Mouse (Mus musculus) layer of hippocampus, postnatal 36 days (tissue): ENCODE measurements around the gene Agbl5. TPM values are rescaled to one million over a fixed set of nuclear protein-coding genes. Genes with fewer than 3 reads are reported as not detected.
"Not testable (repeated sequence)": the region's sequence is repeated elsewhere in the genome, so short reads cannot be mapped to it uniquely, and the experiment has no call there.

ENCODE experiments used
- DNase-seq, 2 experiments: peaks; one replicate each; pipeline ENCODE4 v3.0.0; 2022
- total RNA-seq, 2 experiments: library from RNA; stranded (reverse); gene quantifications; 2 replicates each; pipeline ENCODE4 v1.2.3; 2021

Agbl5 gene
- 10 to 100 TPM; 12.8 to 17.3 TPM for total RNA-seq

- peak; percentile 92 for DNase-seq
Observed at GRCm38 (mm10) chr5:30888337-30889087, at the start of gene Agbl5. Agbl5 (plus strand) TSS chr5:30888694.

DNA sequence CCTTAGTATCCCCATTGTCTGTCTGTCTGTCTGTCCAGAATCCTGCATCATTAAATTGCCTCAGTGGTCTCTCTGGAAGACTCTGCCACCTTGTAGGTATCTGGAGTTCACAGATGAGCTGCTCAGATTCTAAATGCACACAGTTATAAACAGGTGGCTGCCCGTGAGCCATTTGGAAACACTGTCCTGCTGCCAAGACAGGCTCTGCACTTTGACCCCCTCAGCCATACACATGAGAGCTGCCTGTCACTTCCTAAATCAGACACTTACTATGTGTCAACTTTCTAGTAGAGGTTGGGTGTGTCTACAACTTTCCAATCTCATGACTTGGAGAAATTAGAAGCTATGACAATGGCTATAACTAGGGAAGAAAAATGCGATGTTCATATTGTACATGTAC lies 48.8 kb upstream of the Agbl5 start:
- no peak for DNase-seq

- no peak for DNase-seq
Observed at GRCm38 (mm10) chr5:30841896-30842295, 46.6 kb upstream of the Agbl5 start.

DNA sequence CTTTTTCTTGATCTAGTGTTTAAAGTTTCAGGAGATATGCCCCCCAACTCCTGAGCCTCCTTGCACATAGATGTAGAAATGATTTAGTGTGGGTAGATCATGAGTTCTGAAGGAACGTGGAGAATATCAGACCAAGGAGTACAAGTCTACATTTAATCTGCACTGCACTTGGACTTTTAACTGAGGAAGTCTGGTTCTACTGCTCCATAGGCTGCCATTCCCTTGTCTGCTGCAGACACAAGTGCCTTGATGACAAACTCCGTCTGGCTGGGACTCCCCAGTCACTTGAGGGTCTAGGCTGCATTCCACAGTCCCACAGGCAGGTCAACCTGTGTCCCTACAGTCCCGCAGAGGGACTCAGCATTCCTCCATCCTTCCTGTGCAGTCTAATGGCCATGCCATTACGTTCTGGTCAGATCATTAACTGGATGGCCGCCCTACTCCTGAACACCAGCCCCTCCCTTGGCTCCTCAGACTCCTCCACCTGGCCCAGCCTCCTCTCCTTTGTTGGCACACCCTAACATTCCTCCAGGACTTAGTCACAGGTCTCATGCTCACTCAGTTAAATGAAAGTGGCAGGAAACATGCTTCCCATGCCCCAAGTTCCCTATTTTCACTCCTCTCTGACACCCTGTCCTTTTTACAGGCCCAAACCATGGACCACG lies 38.5 kb upstream of the Agbl5 start:
- DNase-seq: no peak

GRCm38 (mm10) chr5:30850556-30850925 lies 38.0 kb upstream of the Agbl5 start:
- no peak for DNase-seq

DNA sequence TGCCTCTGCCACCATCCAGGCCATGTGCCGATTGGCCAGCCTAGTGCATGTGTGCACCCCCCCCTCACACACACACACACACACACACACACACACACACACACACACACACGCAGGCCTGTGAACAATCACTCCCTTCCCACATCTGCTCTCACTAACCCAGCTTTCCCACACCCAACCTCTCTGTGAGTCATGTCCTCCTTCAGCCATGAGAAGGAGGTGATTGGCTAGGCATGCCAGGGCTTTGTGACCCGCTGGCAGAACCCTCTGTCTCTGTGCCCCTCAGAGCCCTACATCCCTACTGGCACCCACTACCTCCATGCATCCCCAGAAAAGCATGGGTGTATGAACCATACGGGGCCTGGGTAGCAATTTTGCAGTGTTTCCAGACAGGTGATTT lies 35.0 kb upstream of the Agbl5 start:
- no peak for DNase-seq

- no peak for DNase-seq
Observed at GRCm38 (mm10) chr5:30855674-30856073, 32.8 kb upstream of the Agbl5 start.

GRCm38 (mm10) chr5:30856124-30856523 lies 32.4 kb upstream of the Agbl5 start:
- DNase-seq: no peak

- DNase-seq: no peak
Observed at GRCm38 (mm10) chr5:30863852-30864251, 24.6 kb upstream of the Agbl5 start.

DNA sequence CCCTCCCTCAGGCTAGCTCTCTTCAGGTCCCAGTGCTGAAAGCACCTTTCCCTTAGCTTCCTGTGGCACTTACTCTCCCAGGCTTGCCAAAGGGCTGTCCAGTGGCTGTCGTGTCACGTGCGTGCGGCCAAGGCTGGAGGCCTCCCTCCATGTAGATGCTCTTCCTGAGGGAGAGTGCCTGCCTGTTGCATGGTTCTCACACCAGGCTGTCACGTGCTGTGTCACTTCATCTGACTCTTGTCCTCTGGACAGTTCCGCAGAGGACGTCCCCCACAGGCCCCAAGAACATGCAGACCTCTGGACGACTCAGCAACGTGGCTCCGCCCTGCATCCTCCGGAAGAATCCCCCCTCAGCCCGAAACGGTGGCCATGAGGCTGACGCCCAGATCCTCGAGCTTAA lies 24.2 kb upstream of the Agbl5 start:
- DNase-seq: no peak

DNA sequence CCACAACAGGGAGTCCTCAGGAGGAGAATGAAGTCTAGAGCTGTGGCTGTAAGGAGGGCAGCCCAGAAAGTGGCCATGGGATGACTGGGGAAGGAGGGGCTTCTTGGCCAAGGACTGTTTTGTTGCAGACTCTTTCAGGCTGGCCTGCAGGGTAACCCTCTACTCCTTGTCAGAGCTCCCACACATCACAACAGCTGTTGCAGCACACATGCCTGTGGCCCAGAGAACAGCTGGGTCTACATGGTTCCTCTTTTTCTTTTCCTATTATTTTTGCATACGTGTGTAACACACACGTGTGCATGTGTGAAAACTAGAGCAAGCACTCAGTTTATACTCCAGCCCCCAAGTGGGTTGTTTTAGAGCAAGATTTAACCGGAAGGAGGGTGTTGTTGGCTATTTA lies 21.6 kb upstream of the Agbl5 start:
- DNase-seq: no peak

DNA sequence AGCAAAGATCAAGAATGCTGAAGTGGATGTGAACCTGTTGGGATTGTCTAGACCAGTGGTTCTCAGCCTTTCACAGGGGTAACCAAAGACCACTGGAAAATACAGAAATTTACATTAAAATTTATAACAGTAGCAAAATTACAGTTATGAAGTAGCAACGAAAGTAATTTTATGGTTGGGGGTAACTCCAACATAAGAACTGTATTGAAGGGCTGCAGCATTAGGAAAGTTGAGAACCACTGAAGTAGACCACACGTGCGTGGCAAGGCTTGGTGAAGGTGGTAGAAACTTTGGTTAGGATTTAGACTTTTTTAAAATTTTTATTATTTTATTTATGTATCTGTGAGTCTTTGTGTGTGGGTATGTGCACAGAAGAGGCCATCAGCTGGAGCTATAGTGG lies 20.8 kb upstream of the Agbl5 start, which contains the start of gene Tmem214:
Gene Tmem214, plus strand, starts transcription at position 301 of the 400 bp plus-strand sequence.
- no peak for DNase-seq

DNA sequence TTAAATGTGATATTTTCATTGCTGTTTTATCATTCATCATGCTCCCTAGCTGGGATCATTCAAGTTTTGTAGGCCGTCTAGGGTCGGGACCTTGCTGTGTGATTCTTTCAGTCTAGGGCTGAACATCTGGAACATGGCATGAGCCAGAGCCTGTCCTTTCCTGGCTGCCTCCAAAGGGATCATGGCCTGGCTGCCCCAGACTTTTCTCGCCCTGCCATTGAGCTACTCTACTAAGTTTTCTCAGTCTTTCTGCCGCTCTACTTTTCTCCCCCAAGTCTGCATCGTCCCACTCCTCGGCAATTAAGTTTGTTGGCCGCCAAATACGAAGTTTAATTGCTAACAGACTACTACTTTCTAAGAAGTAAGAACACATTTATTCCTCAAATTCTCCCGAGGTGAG lies 19.5 kb upstream of the Agbl5 start:
- DNase-seq: no peak

DNA sequence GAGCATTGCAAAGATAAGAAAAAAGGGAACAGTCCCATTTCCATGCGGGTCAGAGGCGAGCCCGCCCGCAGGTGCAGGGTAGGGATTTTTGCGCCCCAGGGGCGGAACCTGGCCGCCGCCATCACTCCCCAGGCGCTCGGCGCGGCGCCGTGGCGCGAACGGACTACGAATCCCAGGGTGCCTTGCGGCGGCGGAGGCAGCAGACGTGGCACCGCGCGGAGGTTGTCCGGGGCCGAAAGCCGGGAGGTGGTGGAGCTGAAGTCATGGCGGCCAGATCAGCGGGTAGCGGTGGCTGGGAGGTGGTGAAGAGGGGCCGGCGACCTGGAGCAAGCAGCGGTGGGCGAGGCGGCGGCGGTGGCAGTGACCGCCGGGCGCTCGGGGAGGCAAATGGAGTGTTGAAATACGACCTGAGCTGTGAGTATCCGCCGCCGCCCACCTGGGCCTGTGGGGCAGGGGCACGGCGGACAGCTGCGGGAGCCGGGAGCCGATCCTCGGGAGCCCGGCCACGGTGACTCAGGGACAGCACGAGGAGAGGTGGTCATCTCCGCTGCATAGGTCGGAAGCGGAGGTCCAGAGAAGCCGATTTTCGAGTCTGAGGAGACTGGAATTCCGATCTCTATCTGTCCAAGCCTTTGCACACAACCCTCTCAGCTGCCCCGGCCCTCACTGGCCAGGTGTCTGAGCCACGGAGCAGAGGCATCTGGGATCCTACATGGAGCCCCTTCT lies 18.9 kb upstream of the Agbl5 start:
- DNase-seq: peak; percentile 92

DNA sequence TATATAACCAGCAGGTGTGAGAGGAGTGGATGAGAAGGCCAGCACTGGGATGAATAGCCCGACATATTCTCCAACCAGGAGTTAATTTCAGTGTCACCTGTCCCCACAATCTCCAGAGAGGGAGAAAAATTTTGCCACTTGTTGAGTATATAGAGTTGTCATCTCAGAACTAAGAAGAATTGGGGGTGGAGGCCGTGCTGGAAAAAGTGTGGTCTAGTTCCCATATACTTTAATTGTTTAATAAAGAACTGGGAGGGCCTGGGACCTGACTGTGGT lies 18.4 kb upstream of the Agbl5 start:
- no peak for DNase-seq

GRCm38 (mm10) chr5:30872574-30872973 lies 15.9 kb upstream of the Agbl5 start:
- DNase-seq: no peak

DNA sequence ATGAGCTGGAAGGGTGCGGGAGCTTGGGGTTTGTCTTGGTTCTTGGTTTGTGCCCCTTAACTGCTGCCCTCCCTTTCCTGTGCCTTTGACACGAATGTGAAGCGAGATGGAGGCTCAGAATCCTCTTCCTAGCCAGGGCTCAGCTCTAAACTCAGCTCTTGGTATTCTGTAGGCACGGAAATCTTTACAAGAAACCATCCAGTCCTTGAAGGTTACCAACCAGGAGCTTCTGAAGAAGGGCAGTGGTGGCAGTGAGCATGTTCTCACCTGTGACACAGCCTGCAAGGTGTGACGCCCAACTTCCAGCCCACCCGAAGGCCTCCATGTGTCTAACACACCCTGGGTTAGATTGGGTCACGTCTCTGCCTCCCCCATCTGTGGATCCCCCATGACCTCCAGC lies 14.1 kb upstream of the Agbl5 start:
- DNase-seq: no peak

GRCm38 (mm10) chr5:30878616-30879015 lies 9.9 kb upstream of the Agbl5 start:
- DNase-seq: peak; percentile 37 to 48

DNA sequence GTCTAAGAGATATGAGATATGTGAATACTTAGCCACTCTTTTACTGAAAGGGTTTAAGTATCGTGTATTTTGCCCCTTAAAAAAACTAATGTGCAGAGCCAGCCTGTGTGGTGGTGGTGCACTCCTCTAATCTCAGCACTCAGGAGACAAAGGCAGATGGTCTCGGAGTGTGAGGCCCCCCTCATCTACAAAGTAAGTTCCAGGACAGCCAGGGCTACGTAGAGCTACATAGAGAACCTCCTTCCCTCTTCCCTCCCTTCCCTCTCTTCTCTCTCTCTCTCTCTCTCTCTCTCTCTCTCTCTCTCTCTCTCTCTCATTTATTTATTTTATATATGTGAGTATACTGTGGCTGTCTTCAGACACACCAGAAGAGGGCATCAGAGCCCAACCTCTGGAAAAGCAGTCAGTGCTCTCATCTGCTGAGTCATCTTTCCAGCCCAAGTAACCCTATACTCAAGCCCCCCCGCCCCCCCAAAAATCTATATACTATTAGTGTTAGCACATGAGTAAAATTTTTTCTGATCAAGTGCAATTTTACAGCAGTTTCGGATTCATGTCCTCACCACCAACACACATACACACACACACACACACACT lies 9.0 kb upstream of the Agbl5 start:
- DNase-seq: no peak

- not testable (repeated sequence) for DNase-seq
Observed at GRCm38 (mm10) chr5:30881839-30882238, 6.7 kb upstream of the Agbl5 start.

GRCm38 (mm10) chr5:30886209-30886608 lies 2.3 kb upstream of the Agbl5 start:
- no peak for DNase-seq

DNA sequence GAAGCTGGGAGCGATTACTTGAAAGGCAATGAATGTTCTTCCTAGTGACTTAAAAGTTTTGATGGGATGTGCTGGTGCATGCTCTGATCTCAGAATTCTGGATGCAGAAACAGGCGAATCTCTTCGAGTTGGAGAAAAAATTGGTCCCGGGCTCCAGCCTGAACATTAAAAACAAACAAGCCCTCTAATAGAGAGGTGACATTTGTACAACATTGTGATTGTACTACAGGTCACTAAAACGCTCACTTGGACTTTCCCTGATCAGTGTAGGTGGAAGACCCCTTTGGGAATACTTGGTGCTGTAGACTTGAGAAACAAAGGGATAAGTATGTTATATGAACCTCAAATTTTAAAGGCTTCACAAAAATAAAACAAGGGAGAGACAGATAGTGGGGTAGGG lies 1.8 kb upstream of the Agbl5 start:
- no peak for DNase-seq

- DNase-seq: no peak
Observed at GRCm38 (mm10) chr5:30887331-30887761, 1.1 kb upstream of the Agbl5 start.
